Mouse (Mus musculus): ENCODE measurements around the gene 1600014C23Rik. TPM values are rescaled to one million over a fixed set of nuclear protein-coding genes. Genes with fewer than 3 reads are reported as not detected.

Gene 1600014C23Rik
- polyA plus RNA-seq, 1 experiment from 2014 or later: not detected

DNA sequence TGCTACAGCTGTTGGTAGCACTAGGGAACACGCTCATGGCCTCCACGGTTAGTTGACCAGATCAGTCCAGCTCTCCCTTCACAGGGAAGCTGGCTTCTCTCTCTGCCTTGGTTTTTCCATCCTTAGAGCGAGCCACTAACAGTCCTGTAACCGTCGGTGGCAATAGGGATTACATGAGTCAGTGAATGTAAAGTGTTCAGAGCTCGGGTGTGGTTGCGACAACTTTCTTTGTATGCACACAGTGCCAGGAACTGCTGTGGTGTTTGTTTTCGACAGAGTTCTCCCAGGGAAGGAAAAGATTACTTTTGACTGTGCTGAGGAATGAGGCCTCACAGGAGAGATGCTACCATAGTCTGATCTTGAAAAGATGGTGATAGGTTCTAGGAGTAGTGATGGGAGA is 29.5 kb upstream of the 1600014C23Rik start:
- H3K36me3 ChIP-seq: no peaks in the 10 kb centered on the region
- H3K9me3 ChIP-seq: no peaks in the 10 kb centered on the region
- H3K9ac ChIP-seq: no peak overlapping the region
- whole genome bisulfite sequencing: 86% methylated on average over 8 of the region's 8 CpGs
- H3K27me3 ChIP-seq: 0 out of 2 replicates have a peak, but pooled peaks cover 3% of the 10 kb centered on the region
- peaks cover 29% of the 10 kb centered on the region for H3K4me1 ChIP-seq
- H3K4me2 ChIP-seq (replicated peaks): no peak overlapping the region
- ATAC-seq (ENCODE audit: low FRiP score, low read depth): no peak
- H3K4me3 ChIP-seq: no peak overlapping the region
- H3K27ac ChIP-seq: no peak overlapping the region

- Histone ChIP-seq H3K9me3 (no peaks in the 10 kb centered on the region), H3K4me2 (replicated peaks) (no peak overlapping the region), H3K27ac (no peak overlapping the region), H3K36me3 (no peaks in the 10 kb centered on the region), H3K4me3 (no peak overlapping the region), H3K9ac (no peak overlapping the region), H3K4me1 (peaks cover 31% of the 10 kb centered on the region), H3K27me3 (0 out of 2 replicates have a peak, but pooled peaks cover 3% of the 10 kb centered on the region)
- WGBS: 46% methylated on average over 3 of the region's 3 CpGs
- no peak for ATAC-seq (ENCODE audit: low FRiP score, low read depth)
These were observed 28.3 kb upstream of the 1600014C23Rik start for GRCm38 (mm10) chr17:45761902-45762301.

DNA sequence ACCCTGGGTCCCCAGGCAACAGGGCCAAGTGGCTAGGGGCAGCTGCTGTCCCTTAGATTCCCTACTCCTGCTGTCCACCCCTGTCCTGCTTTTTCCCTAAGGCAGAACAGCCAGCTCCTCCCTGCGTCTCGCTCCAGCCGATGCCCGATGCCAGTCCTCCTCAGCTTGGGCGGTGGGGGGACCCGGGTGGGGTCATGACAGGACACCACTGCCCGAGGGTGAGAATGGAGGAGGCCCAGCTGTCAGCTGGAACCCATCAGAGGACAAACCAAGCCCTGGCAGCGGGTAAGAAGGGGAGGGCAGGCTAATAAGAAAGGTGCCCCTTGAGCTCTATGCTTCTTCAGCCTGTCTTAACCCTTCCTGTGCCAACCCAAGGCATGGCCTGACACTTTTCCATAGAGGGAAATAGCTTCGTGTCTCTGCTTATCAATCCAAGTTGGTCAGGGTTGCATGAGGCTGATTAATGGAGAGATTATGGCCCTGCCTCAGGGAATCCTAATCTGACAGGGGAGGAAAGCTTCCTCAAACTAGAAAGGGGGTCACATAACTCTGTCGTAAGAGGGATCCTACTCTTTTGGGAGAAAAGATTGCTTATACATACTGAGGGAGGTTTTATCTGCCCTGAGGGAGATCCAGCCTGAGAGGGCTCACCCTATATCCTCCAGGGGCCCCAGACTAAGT is 27.5 kb upstream of the 1600014C23Rik start:
- Histone ChIP-seq H3K9me3 (no peaks in the 10 kb centered on the region), H3K4me3 (no peak overlapping the region), H3K27ac (no peak overlapping the region), H3K4me2 (replicated peaks) (no peak overlapping the region), H3K27me3 (0 out of 2 replicates have a peak, but pooled peaks cover 3% of the 10 kb centered on the region), H3K9ac (no peak overlapping the region), H3K36me3 (no peaks in the 10 kb centered on the region), H3K4me1 (peaks cover 30% of the 10 kb centered on the region)
- 59% methylated on average over 10 of the region's 10 CpGs for WGBS
- no peak for ATAC-seq (ENCODE audit: low FRiP score, low read depth)

DNA sequence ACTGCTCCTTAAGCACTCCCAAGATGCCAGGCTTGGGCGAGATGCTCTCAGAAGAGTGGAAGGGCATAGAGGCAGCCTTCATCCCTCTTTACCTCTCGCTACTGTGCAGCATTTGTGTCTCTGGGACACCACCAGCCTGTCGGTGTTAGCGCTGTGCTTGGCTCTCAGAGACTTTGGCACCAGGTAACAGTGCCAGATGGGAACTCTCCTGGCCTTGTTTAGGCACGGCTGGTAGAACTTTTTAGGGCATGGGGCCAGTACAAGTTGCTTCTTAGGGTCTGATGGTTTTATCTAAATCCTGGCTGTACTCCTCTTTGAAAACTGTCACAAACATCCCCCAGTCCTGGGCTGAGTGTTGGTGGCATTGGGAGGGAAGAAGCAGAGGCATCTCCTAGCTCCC is 26.1 kb upstream of the 1600014C23Rik start:
- H3K27me3 ChIP-seq: 0 out of 2 replicates have a peak, but pooled peaks cover 3% of the 10 kb centered on the region
- H3K27ac ChIP-seq: no peak overlapping the region
- no peaks in the 10 kb centered on the region for H3K36me3 ChIP-seq
- no peak overlapping the region for H3K4me3 ChIP-seq
- no peak overlapping the region for H3K9ac ChIP-seq
- WGBS: 90% methylated on average over 5 of the region's 5 CpGs
- no peaks in the 10 kb centered on the region for H3K9me3 ChIP-seq
- ATAC-seq (ENCODE audit: low FRiP score, low read depth): no peak
- H3K4me2 ChIP-seq (replicated peaks): no peak overlapping the region
- peaks cover 26% of the 10 kb centered on the region for H3K4me1 ChIP-seq

DNA sequence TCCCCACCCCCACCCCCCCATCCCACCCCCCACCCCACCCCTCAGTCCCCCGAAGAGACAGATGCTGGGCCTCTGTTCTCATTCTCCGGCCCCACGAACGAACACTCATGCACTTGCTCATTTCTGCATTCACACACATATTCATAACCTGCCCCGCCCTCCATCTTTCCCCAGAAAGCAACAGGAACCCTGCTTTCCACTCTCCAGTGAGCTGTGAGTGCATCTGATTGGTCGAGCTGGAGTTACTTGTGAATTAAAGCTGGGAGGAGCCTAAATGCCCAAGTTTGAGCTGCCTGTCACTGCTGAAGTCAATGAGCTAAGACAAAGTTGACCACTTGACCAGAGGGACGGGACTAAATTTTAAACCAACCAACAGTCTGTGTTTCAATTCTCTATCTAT is 25.2 kb upstream of the 1600014C23Rik start:
- ATAC-seq (ENCODE audit: low FRiP score, low read depth): no peak

DNA sequence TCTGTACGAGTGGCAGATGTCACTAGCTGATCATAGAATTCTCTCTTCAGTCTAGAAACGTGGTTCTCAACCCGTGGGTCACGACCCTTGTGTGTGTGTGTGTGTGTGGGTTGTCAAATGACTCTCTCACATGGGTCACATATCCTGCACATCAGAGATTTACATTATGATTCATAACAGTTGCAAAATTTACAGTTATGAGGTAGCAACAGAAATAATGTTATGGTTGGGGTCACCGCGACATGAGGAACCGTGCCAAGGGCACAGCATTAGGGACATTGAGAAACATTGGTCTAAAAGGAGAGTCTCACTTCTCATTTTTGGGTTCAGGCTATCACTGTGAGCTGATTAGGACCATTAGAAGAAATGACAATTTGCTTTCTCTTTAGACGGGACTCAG is 24.3 kb upstream of the 1600014C23Rik start:
- Histone ChIP-seq H3K36me3 (no peaks in the 10 kb centered on the region), H3K9me3 (no peaks in the 10 kb centered on the region), H3K27ac (no peak overlapping the region), H3K27me3 (0 out of 2 replicates have a peak, but pooled peaks cover 3% of the 10 kb centered on the region), H3K4me3 (no peak overlapping the region), H3K9ac (no peak overlapping the region), H3K4me1 (peaks cover 26% of the 10 kb centered on the region), H3K4me2 (replicated peaks) (no peak overlapping the region)
- WGBS: 69% methylated on average over 8 of the region's 8 CpGs
- no peak for ATAC-seq (ENCODE audit: low FRiP score, low read depth)

More for the DNA sequence above, 25.2 kb upstream of the 1600014C23Rik start:
- H3K27me3 ChIP-seq: 0 out of 2 replicates have a peak, but pooled peaks cover 3% of the 10 kb centered on the region
- no peak overlapping the region for H3K27ac ChIP-seq
- no peaks in the 10 kb centered on the region for H3K9me3 ChIP-seq
- peaks cover 26% of the 10 kb centered on the region for H3K4me1 ChIP-seq
- no peak overlapping the region for H3K4me3 ChIP-seq
- WGBS: 70% methylated on average over 7 of the region's 7 CpGs
- no peaks in the 10 kb centered on the region for H3K36me3 ChIP-seq
- H3K9ac ChIP-seq: no peak overlapping the region
- H3K4me2 ChIP-seq (replicated peaks): no peak overlapping the region

- Histone ChIP-seq H3K27ac (no peak overlapping the region), H3K27me3 (0 out of 2 replicates have a peak, but pooled peaks cover 3% of the 10 kb centered on the region), H3K9ac (no peak overlapping the region; the same call in 1 of the 2 replicates), H3K36me3 (no peaks in the 10 kb centered on the region), H3K4me1 (peaks cover 26% of the 10 kb centered on the region), H3K4me2 (replicated peaks) (no peak overlapping the region; the same call in 1 of the 2 replicates), H3K4me3 (no peak overlapping the region), H3K9me3 (no peaks in the 10 kb centered on the region)
- 12% methylated on average over 5 of the region's 5 CpGs for WGBS
- ATAC-seq (ENCODE audit: low FRiP score, low read depth): 0 out of 2 replicates have a peak, but pooled peaks have one; percentile 10
These were observed 23.2 kb upstream of the 1600014C23Rik start for GRCm38 (mm10) chr17:45756831-45757230.

GRCm38 (mm10) chr17:45756391-45756790 is 22.7 kb upstream of the 1600014C23Rik start:
- WGBS: 45% methylated on average over 8 of the region's 8 CpGs

GRCm38 (mm10) chr17:45754186-45754862 is 20.7 kb upstream of the 1600014C23Rik start:
- Histone ChIP-seq H3K36me3 (no peaks in the 10 kb centered on the region), H3K4me1 (peaks cover 21% of the 10 kb centered on the region), H3K4me2 (replicated peaks) (no peak overlapping the region), H3K9me3 (no peaks in the 10 kb centered on the region), H3K27me3 (no peaks in the 10 kb centered on the region), H3K4me3 (no peak overlapping the region), H3K27ac (no peak overlapping the region), H3K9ac (no peak overlapping the region)
- 86% methylated on average over 13 of the region's 13 CpGs for WGBS
- no peak for ATAC-seq (ENCODE audit: low FRiP score, low read depth)

More at GRCm38 (mm10) chr17:45756391-45756790, 22.7 kb upstream of the 1600014C23Rik start:
- Histone ChIP-seq H3K9ac (no peak overlapping the region; the same call in 1 of the 2 replicates), H3K36me3 (no peaks in the 10 kb centered on the region), H3K27me3 (0 out of 2 replicates have a peak, but pooled peaks cover 3% of the 10 kb centered on the region), H3K4me3 (no peak overlapping the region), H3K9me3 (no peaks in the 10 kb centered on the region), H3K4me1 (peaks cover 26% of the 10 kb centered on the region), H3K27ac (no peak overlapping the region), H3K4me2 (replicated peaks) (no peak overlapping the region)
- ATAC-seq (ENCODE audit: low FRiP score, low read depth): no peak

DNA sequence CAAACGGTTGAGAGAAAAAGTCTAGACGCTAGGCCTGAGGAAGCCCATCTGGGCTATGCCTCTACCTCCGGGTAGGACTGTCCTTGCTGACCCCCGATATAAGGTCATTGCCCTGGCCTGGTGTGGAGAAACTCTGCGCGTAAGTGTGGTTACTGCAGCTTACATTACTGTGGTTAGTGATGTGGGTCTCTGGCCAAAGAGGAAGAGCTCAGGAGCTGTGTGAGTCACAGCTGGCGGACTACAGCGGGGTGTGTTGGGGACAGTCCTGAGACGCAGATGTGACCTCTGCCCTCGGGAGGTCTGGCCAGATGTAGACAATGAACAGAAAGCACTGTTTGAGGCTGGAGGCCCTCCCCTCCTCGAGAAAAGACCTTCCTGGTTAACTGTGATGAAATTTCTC is 19.0 kb upstream of the 1600014C23Rik start:
- 20% methylated on average over 11 of the region's 11 CpGs for WGBS
- Histone ChIP-seq H3K4me2 (replicated peaks) (no peak overlapping the region), H3K36me3 (no peaks in the 10 kb centered on the region), H3K9ac (no peak overlapping the region), H3K4me1 (peaks cover 28% of the 10 kb centered on the region), H3K4me3 (no peak overlapping the region), H3K9me3 (no peaks in the 10 kb centered on the region), H3K27me3 (no peaks in the 10 kb centered on the region), H3K27ac (no peak overlapping the region)
- no peak for ATAC-seq (ENCODE audit: low FRiP score, low read depth)

DNA sequence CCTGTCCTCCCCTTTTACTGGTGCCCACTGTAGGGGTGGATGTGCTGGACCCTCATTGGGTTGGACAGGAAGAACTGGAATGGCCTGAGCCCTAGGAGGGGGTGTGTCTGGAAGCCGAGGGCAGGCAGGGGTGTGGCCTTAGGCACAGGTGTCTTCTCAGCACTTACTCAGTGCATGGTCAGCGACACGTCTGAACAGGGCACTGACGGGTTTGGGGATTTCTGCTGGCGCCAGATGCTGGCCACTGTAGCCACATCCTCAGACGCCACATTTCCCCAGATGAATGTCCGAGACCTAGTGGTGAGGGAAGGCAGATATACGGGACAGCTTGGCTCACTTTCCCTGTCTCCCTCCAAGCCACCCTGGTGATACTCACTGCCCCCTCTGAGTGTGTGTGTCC is 18.4 kb upstream of the 1600014C23Rik start:
- no peak for ATAC-seq (ENCODE audit: low FRiP score, low read depth)
- H3K27ac ChIP-seq: no peak overlapping the region
- 61% methylated on average over 8 of the region's 8 CpGs for WGBS
- peaks cover 24% of the 10 kb centered on the region for H3K4me1 ChIP-seq
- no peak overlapping the region for H3K9ac ChIP-seq
- H3K27me3 ChIP-seq: no peaks in the 10 kb centered on the region
- H3K4me3 ChIP-seq: no peak overlapping the region
- no peaks in the 10 kb centered on the region for H3K9me3 ChIP-seq
- H3K36me3 ChIP-seq: no peaks in the 10 kb centered on the region
- H3K4me2 ChIP-seq (replicated peaks): no peak overlapping the region

DNA sequence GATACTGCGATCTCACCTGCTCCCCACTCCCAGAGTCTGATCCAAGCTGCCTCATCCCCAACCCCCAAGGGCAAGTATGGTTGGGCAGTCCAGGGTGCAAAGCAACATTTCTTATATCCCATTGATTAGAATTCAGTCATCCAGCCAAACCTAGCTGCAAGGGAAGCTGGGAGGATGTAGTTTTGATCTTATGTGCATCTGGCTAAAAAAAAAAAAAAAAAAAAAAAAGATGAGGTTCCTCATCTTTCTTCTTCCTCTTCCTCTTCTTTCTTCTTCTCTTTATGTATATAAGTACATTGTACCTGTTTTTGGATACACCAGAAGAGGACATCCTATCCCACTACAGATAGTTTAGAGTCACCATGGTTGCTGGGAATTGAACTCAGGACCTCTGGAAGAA is 17.7 kb upstream of the 1600014C23Rik start:
- H3K9me3 ChIP-seq: no peaks in the 10 kb centered on the region
- no peak for ATAC-seq (ENCODE audit: low FRiP score, low read depth)
- no peaks in the 10 kb centered on the region for H3K36me3 ChIP-seq
- H3K4me2 ChIP-seq (replicated peaks): no peak overlapping the region
- H3K4me3 ChIP-seq: no peak overlapping the region
- WGBS: 97% methylated on average over 1 of the region's 1 CpGs
- no peaks in the 10 kb centered on the region for H3K27me3 ChIP-seq
- H3K9ac ChIP-seq: no peak overlapping the region
- H3K4me1 ChIP-seq: peaks cover 23% of the 10 kb centered on the region
- no peak overlapping the region for H3K27ac ChIP-seq
